ENCODE assay signal across 7 mouse cellular contexts in genomic region chr3:40846473-40846956, GRCm38 (mm10). TPM values are rescaled to one million over a fixed set of nuclear protein-coding genes. Genes with fewer than 3 reads are reported as not detected.
A peak's percentile ranks its signal among the peaks of the same experiment; 100 is the strongest.
DNase-seq lines count a peak whose midpoint lies in the region; ATAC-seq lines count a peak whose summit lies in the region.
"Not testable (repeated sequence)": the region's sequence is repeated elsewhere in the genome, so short reads cannot be mapped to it uniquely, and the experiment has no call there.

Mfsd8 (minus strand) TSS chr3:40846886.

- peak within 1 kb of the TSS; percentile 65 for H3K4me2 ChIP-seq in embryonic facial prominence, embryonic 12.5 days (replicated peaks)
- H3K4me2 ChIP-seq in limb, embryonic 11.5 days (ENCODE audit: low read depth, severe bottlenecking) = peak within 1 kb of the TSS; percentile 56
- peak within 1 kb of the TSS; percentile 61 for H3K4me2 ChIP-seq in midbrain, embryonic 14.5 days (ENCODE audit: low read length)

- not testable (repeated sequence) for H3K4me1 ChIP-seq in embryonic facial prominence, embryonic 12.5 days; limb, embryonic 11.5 days (ENCODE audit: control insufficient read depth, insufficient read depth, low read length); midbrain, embryonic 14.5 days (ENCODE audit: control insufficient read depth, insufficient read depth, low read length)

- peak within 1 kb of the TSS; percentile 46 for H3K4me3 ChIP-seq in embryonic facial prominence, embryonic 12.5 days
- H3K4me3 ChIP-seq in limb, embryonic 11.5 days (ENCODE audit: low read depth, low read length) = peak within 1 kb of the TSS; percentile 35
- H3K4me3 ChIP-seq in midbrain, embryonic 14.5 days (replicated peaks; ENCODE audit: low read depth, low read length) = peak within 1 kb of the TSS; percentile 49

- under 1% methylated on average over 39 of the region's 39 CpGs for WGBS in embryonic facial prominence, embryonic 12.5 days
- WGBS in limb, embryonic 11.5 days = under 1% methylated on average over 32 of the region's 39 CpGs
- under 1% methylated on average over 39 of the region's 39 CpGs for WGBS in midbrain, embryonic 14.5 days

- peak within 1 kb of the TSS; percentile 50; the same call in 1 of the 2 replicates for H3K27ac ChIP-seq in embryonic facial prominence, embryonic 12.5 days
- 0 out of 2 replicates have a peak within 1 kb of the TSS, but pooled peaks have one; percentile 32 for H3K27ac ChIP-seq in limb, embryonic 11.5 days (replicated peaks; ENCODE audit: low read depth, low read length)
- peak within 1 kb of the TSS; percentile 86 for H3K27ac ChIP-seq in midbrain, embryonic 14.5 days (replicated peaks; ENCODE audit: low read depth, low read length)

- not testable (repeated sequence) for H3K27me3 ChIP-seq in embryonic facial prominence, embryonic 12.5 days; limb, embryonic 11.5 days (ENCODE audit: control insufficient read depth, insufficient read depth, low read length); midbrain, embryonic 14.5 days (ENCODE audit: control insufficient read depth, insufficient read depth, low read length)

- H3K9ac ChIP-seq in embryonic facial prominence, embryonic 12.5 days = peak within 1 kb of the TSS; percentile 57
- H3K9ac ChIP-seq in limb, embryonic 11.5 days (ENCODE audit: low read length) = peak within 1 kb of the TSS; percentile 47
- peak within 1 kb of the TSS; percentile 59 for H3K9ac ChIP-seq in midbrain, embryonic 14.5 days (replicated peaks; ENCODE audit: low read length)

- H3K9me3 ChIP-seq in embryonic facial prominence, embryonic 12.5 days; limb, embryonic 11.5 days (ENCODE audit: control insufficient read depth, low read length); midbrain, embryonic 14.5 days (ENCODE audit: control insufficient read depth, low read length): not testable (repeated sequence)

- peak; percentile 91 for DNase-seq in adrenal gland, postnatal 25 days
- DNase-seq in heart, adult 11 months = peak; percentile 100
- DNase-seq in kidney, adult 18-20 months = peak; percentile 97
- peak; percentile 94 for DNase-seq in limb, embryonic 11.5 days (ENCODE audit: low spot score)
- peak; percentile 97 for DNase-seq in midbrain, embryonic 14.5 days
- DNase-seq in spleen, adult 18-20 months = peak; percentile 87 to 92

- not testable (repeated sequence) for H3K36me3 ChIP-seq in embryonic facial prominence, embryonic 12.5 days; limb, embryonic 11.5 days (ENCODE audit: control insufficient read depth, insufficient read depth, low read length); midbrain, embryonic 14.5 days (ENCODE audit: control insufficient read depth, insufficient read depth, low read length)

- ATAC-seq in embryonic facial prominence, embryonic 12.5 days (ENCODE audit: insufficient number of reproducible peaks, insufficient read depth, low FRiP score, low TSS enrichment) = peak; percentile 99
- peak; percentile 99 for ATAC-seq in limb, embryonic 11.5 days (ENCODE audit: insufficient number of reproducible peaks, low FRiP score, low TSS enrichment, low read depth)
- ATAC-seq in midbrain, embryonic 14.5 days (ENCODE audit: low FRiP score, low TSS enrichment) = peak; percentile 98

RNA-seq across cellular contexts. Expression of gene Mfsd8, which starts in this region (rescaled TPM):
- total RNA-seq in adrenal gland, postnatal 25 days (2021) = 20.4 and 24.2 TPM in 2 replicates
- polyA plus RNA-seq in embryonic facial prominence, embryonic 12.5 days (2016; fragmentation: Nextera tagmentation; extraction: Ambion mirVana) = 7.4 and 8.8 TPM in 2 replicates
- polyA plus RNA-seq in limb, embryonic 11.5 days (2014; fragmentation: Nextera tagmentation; extraction: Ambion mirVana) = 4.8 and 5.6 TPM in 2 replicates
- polyA plus RNA-seq in midbrain, embryonic 14.5 days (2014; fragmentation: Nextera tagmentation; extraction: Ambion mirVana) = 10.4 and 12.8 TPM in 2 replicates

Comparison
In these comparisons a context has a peak if more than half of its experiments do, and no peak if none do; other contexts are left out.
1. Peak in every context shown above with its lines: DNase-seq, ATAC-seq, H3K4me3 ChIP-seq and H3K27ac ChIP-seq.
2. H3K27ac ChIP-seq: peak in every context shown above with its lines; median percentile 86 in midbrain, embryonic 14.5 days; 50 in embryonic facial prominence, embryonic 12.5 days; 32 in limb, embryonic 11.5 days.